ENCODE assay signal across 9 mouse cellular contexts in the genomic region with DNA sequence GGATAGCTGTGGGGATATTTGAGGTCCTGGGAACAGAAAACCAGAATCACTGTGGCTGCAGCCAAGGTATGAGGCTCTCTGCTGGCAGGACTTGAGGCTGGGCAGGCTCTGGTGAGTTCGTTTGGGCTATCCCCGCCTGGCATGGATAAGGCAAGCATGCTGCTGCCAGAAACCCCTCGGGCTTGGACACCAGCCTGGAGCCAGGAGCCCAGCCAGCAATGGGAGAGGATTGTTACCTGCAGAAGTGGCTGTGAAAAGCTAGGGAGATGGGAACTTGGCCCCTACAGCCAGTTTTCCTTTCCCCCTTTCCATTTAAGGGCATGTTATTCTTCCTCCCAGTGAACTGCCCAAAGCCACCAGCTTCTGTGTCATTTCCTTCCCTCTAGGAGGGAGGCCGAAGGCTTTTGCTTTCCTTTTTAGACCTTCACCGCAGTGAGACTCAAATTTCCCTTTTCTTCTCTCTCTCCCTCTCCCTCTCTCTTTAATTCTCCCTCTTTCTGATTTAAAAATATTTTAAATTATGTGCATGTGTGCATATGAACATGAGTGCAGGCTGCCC. TPM values are rescaled to one million over a fixed set of nuclear protein-coding genes. Genes with fewer than 3 reads are reported as not detected.
DNase-seq lines count a peak whose midpoint lies in the region; ATAC-seq and TF ChIP-seq lines count a peak whose summit lies in the region.
"Had no signal": no experiment of that assay in that cellular context is flagged by ENCODE, and none has a peak within 500 bp of the region (broad histone marks: within the 10 kb centered on the region; RNA-seq: fewer than 3 reads in every experiment).

No protein-coding gene starts in this region.

- TF ChIP-seq POLR2A in small intestine, adult 2 months (IDR thresholded peaks at IDR 0.05; ENCODE audit: low read depth, low read length), result no peak

- H3K4me3 ChIP-seq in gastrocnemius, adult 2 months, result peak overlapping the region; percentile 50
- H3K4me3 ChIP-seq in hindbrain, embryonic 16.5 days (ENCODE audit: low read length), result no peak overlapping the region
- H3K4me3 ChIP-seq in small intestine, adult 2 months (ENCODE audit: low read depth, low read length), result no peak overlapping the region

- H3K4me1 ChIP-seq in hindbrain, embryonic 16.5 days (ENCODE audit: control insufficient read depth, insufficient read depth, low read depth, low read length), result no peaks in the 10 kb centered on the region; the same call in none of the 2 replicates
- H3K4me1 ChIP-seq in small intestine, adult 2 months (ENCODE audit: control insufficient read depth, insufficient read depth, insufficient read length, low read length), result peaks cover 3% of the 10 kb centered on the region; the same call in 1 of the 2 replicates

- intact Hi-C loops in gastrocnemius, adult 2 months (cut with DNase I), result no loop called here

- DNase-seq in gastrocnemius, adult 2 months, result peak; percentile 45
- no peak for DNase-seq in gastrocnemius, postnatal 10 days
- DNase-seq in right cerebral cortex, postnatal 4 days, result peak; percentile 51
- DNase-seq in right cerebral cortex, adult 18-20 months, result no peak
- no peak for DNase-seq in urinary bladder, adult 2 months (ENCODE audit: low spot score)

- no peak overlapping the region for H3K4me2 ChIP-seq in hindbrain, embryonic 16.5 days (ENCODE audit: low read length)

- no peak overlapping the region for H3K9ac ChIP-seq in hindbrain, embryonic 16.5 days (ENCODE audit: low read depth, low read length)

- 59% methylated on average over 5 of the region's 5 CpGs for WGBS in hindbrain, embryonic 16.5 days
- WGBS in small intestine, adult 2 months, result 50% methylated on average over 5 of the region's 5 CpGs

- H3K36me3 ChIP-seq in hindbrain, embryonic 16.5 days (ENCODE audit: control insufficient read depth, insufficient read depth, low read length), result no peaks in the 10 kb centered on the region
- no peaks in the 10 kb centered on the region for H3K36me3 ChIP-seq in small intestine, adult 2 months (ENCODE audit: control insufficient read depth, insufficient read depth, low read length)
- H3K36me3 ChIP-seq: G1E had no signal

- no peaks in the 10 kb centered on the region for H3K27me3 ChIP-seq in hindbrain, embryonic 16.5 days (replicated peaks; ENCODE audit: control insufficient read depth, insufficient read depth, low read length)
- H3K27me3 ChIP-seq in small intestine, adult 2 months (ENCODE audit: control insufficient read depth, insufficient read depth, low read length), result no peaks in the 10 kb centered on the region

- ATAC-seq in hindbrain, embryonic 16.5 days, result 0 out of 2 replicates have a peak, but pooled peaks have one; percentile 65
- ATAC-seq in megakaryocyte-erythroid progenitor cell, adult 5-6 weeks (replicated peaks; ENCODE audit: low FRiP score, low TSS enrichment, poor library complexity, severe bottlenecking), result no peak

- H3K9me3 ChIP-seq in hindbrain, embryonic 16.5 days (ENCODE audit: control insufficient read depth, low read length), result no peaks in the 10 kb centered on the region
- H3K9me3 ChIP-seq: G1E had no signal

- peak overlapping the region; percentile 76 for H3K27ac ChIP-seq in gastrocnemius, adult 2 months
- H3K27ac ChIP-seq in hindbrain, embryonic 16.5 days (ENCODE audit: low read depth, low read length), result no peak overlapping the region
- peak overlapping the region; percentile 69 for H3K27ac ChIP-seq in small intestine, adult 2 months (ENCODE audit: insufficient read depth, low read depth, low read length)

- TF ChIP-seq CTCF in gastrocnemius, adult 2 months (IDR thresholded peaks at IDR 0.05), result no peak
- TF ChIP-seq CTCF in small intestine, adult 2 months (IDR thresholded peaks at IDR 0.05; ENCODE audit: extremely low read depth, insufficient read length, insufficient replicate concordance, low read depth, low read length), result no peak

RNA-seq across cellular contexts. Expression of a gene that starts 15.2 kb away (rescaled TPM):
- 1 to 10 TPM in 1 of 2 experiments, under 1 TPM in 1; 0.86 to 1.0 TPM for total RNA-seq in gastrocnemius, adult 2 months (2021)
- 10 to 100 TPM in 1 of 2 experiments, 1 to 10 TPM in 1; 7.1 to 11.7 TPM for total RNA-seq in gastrocnemius, postnatal 10 days (2021)
- 3.5 and 8.1 TPM in 2 replicates for polyA plus RNA-seq in hindbrain, embryonic 16.5 days (2015; fragmentation: Nextera tagmentation; extraction: Ambion mirVana)
- 50.9 and 84.3 TPM in 2 replicates for polyA plus RNA-seq in small intestine, adult 2 months (2012; rRNA removed)
- not detected in 2 replicates for total RNA-seq in megakaryocyte-erythroid progenitor cell, adult 5-6 weeks (2014; fragmentation: Nextera tagmentation)
- not detected in 2 replicates for total RNA-seq in megakaryocyte-erythroid progenitor cell, adult 5-6 weeks (2017)
- 82.4 and 99.3 TPM in 2 replicates for polyA plus RNA-seq in urinary bladder, adult 2 months (2012; rRNA removed)
- polyA plus RNA-seq: G1E had no signal

RNA-seq across cellular contexts. Expression of a gene that starts 34.2 kb away (rescaled TPM):
- not detected for total RNA-seq in gastrocnemius, adult 2 months (2021)
- total RNA-seq in gastrocnemius, postnatal 10 days (2021), result not detected
- polyA plus RNA-seq in hindbrain, embryonic 16.5 days (2015; fragmentation: Nextera tagmentation; extraction: Ambion mirVana), result not detected in 2 replicates
- polyA plus RNA-seq in small intestine, adult 2 months (2012; rRNA removed), result 4.2 and 6.5 TPM in 2 replicates
- not detected in 2 replicates for total RNA-seq in megakaryocyte-erythroid progenitor cell, adult 5-6 weeks (2014; fragmentation: Nextera tagmentation)
- total RNA-seq in megakaryocyte-erythroid progenitor cell, adult 5-6 weeks (2017), result not detected in 2 replicates
- 1.6 and 2.3 TPM in 2 replicates for polyA plus RNA-seq in urinary bladder, adult 2 months (2012; rRNA removed)

RNA-seq across cellular contexts. Expression of a gene that starts 44.8 kb away (rescaled TPM):
- total RNA-seq in gastrocnemius, adult 2 months (2021), result 10 to 100 TPM; 42.0 to 51.2 TPM
- 10 to 100 TPM; 73.8 to 76.3 TPM for total RNA-seq in gastrocnemius, postnatal 10 days (2021)
- polyA plus RNA-seq in hindbrain, embryonic 16.5 days (2015; fragmentation: Nextera tagmentation; extraction: Ambion mirVana), result 179 and 191 TPM in 2 replicates
- polyA plus RNA-seq in small intestine, adult 2 months (2012; rRNA removed), result 26.3 and 50.7 TPM in 2 replicates
- total RNA-seq in megakaryocyte-erythroid progenitor cell, adult 5-6 weeks (2014; fragmentation: Nextera tagmentation), result 51.1 and 64.0 TPM in 2 replicates
- total RNA-seq in megakaryocyte-erythroid progenitor cell, adult 5-6 weeks (2017), result 124 and 152 TPM in 2 replicates
- 113 and 116 TPM in 2 replicates for polyA plus RNA-seq in urinary bladder, adult 2 months (2012; rRNA removed)

Comparison
In these comparisons a context has a peak if more than half of its experiments do, and no peak if none do; other contexts are left out.
1. DNase-seq: peak in gastrocnemius, adult 2 months (single experiment) and right cerebral cortex, postnatal 4 days (single experiment); none in gastrocnemius, postnatal 10 days (single experiment), right cerebral cortex, adult 18-20 months (single experiment) and urinary bladder, adult 2 months (single experiment).